Mouse (Mus musculus): ENCODE results near the gene Zmym4. TPM values are rescaled to one million over a fixed set of nuclear protein-coding genes. Genes with fewer than 3 reads are reported as not detected.

Gene Zmym4
- total and polyA plus RNA-seq, 3 experiments, result 14.9 to 71.1 (median 23.6) TPM

DNA sequence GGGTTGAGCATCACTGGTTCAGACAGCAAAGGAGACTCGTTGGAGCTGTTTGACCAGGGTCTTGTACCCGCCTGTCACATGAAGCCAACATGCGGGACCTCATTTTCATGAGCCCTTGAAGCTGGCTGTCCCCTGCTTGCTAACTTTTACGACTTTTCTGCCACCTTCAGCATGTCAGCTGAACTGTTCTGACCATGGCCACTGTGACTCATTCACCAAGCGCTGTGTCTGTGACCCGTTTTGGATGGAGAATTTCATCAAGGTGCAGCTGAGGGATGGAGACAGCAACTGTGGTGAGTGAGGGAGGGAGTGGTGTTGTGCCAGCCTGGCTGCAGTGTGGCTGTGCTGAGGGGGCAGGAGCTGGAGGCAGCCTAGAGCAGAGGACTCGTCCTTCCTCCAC is 121.0 kb downstream of the Zmym4 start:
- H3K9ac ChIP-seq (ENCODE audit: control insufficient read depth, low read depth, low read length, poor library complexity, severe bottlenecking), result no peak overlapping the region
- TF ChIP-seq MYB (IDR thresholded peaks at IDR 0.05; ENCODE audit: low read depth, low read length) (no peak), POLR2A (IDR thresholded peaks at IDR 0.05; ENCODE audit: control insufficient read depth in 1 of 2, insufficient read depth in 1 of 2, low read depth in 1 of 2, low read length in 2 of 2, poor library complexity in 1 of 2) (no peak)
- no peaks in the 10 kb centered on the region for H3K79me2 ChIP-seq (ENCODE audit: control insufficient read depth, insufficient read depth, low read length, poor library complexity)
- no peak for DNase-seq (ENCODE audit: low read depth, low spot score)
- no peak overlapping the region for H3K27ac ChIP-seq (ENCODE audit: control insufficient read depth, low read depth, low read length)
- H3K36me3 ChIP-seq (ENCODE audit: control insufficient read depth in 1 of 2, insufficient read depth in 2 of 2, low read length in 2 of 2), result no peaks in the 10 kb centered on the region; a peak in 1 of 4 replicates
- peaks cover 0 to 5% of the 10 kb centered on the region in 2 experiments; a peak in 1 of 4 replicates for H3K4me1 ChIP-seq (ENCODE audit: control insufficient read depth in 1 of 2, insufficient read depth in 2 of 2, low read length in 2 of 2)
- H3K9me3 ChIP-seq (replicated peaks; ENCODE audit: insufficient read depth, low read length), result no peaks in the 10 kb centered on the region
- no peak overlapping the region for H3K4me3 ChIP-seq (ENCODE audit: control insufficient read depth in 1 of 2, insufficient read depth in 1 of 2, low read depth in 2 of 2, low read length in 2 of 2)
- H3K27me3 ChIP-seq (ENCODE audit: control insufficient read depth in 1 of 2, insufficient read depth in 2 of 2, low read length in 2 of 2), result no peaks in the 10 kb centered on the region

DNA sequence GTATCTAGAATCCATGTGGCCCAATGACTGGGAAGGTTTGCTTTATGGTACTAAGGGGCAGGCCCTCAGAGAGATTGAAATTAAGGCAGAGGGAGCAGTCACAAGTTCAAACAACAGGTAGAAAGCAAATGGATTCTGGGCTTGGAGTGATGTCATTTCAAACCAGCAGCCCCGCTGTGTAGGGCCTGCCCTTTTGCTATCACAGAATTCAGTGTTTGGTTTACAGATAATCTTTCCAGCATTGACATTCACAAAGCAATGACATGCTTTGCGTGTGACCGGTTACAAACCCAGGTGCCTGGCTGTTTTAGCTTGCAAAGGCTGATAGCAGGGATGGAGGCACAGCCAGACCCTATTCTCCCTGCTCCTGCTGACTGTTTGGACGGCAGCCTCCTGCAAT is 122.3 kb downstream of the Zmym4 start:
- Histone ChIP-seq H3K27ac (ENCODE audit: control insufficient read depth, low read depth, low read length) (no peak overlapping the region), H3K9me3 (replicated peaks; ENCODE audit: insufficient read depth, low read length) (no peaks in the 10 kb centered on the region), H3K4me1 (ENCODE audit: control insufficient read depth in 1 of 2, insufficient read depth in 2 of 2, low read length in 2 of 2) (peaks cover 0 to 5% of the 10 kb centered on the region in 2 experiments; a peak in 1 of 4 replicates), H3K79me2 (ENCODE audit: control insufficient read depth, insufficient read depth, low read length, poor library complexity) (no peaks in the 10 kb centered on the region), H3K27me3 (ENCODE audit: control insufficient read depth in 1 of 2, insufficient read depth in 2 of 2, low read length in 2 of 2) (no peaks in the 10 kb centered on the region), H3K36me3 (ENCODE audit: control insufficient read depth in 1 of 2, insufficient read depth in 2 of 2, low read length in 2 of 2) (no peaks in the 10 kb centered on the region; a peak in 1 of 4 replicates), H3K9ac (ENCODE audit: control insufficient read depth, low read depth, low read length, poor library complexity, severe bottlenecking) (no peak overlapping the region), H3K4me3 (ENCODE audit: control insufficient read depth in 1 of 2, insufficient read depth in 1 of 2, low read depth in 2 of 2, low read length in 2 of 2) (no peak overlapping the region)
- no peak for DNase-seq (ENCODE audit: low read depth, low spot score)
- TF ChIP-seq ZNF384 (IDR thresholded peaks at IDR 0.05; ENCODE audit: low read depth, low read length) (no peak), SIN3A (IDR thresholded peaks at IDR 0.05; ENCODE audit: low read length) (no peak), GATA1 (IDR thresholded peaks at IDR 0.05; ENCODE audit: low read depth, low read length) (no peak), MYB (IDR thresholded peaks at IDR 0.05; ENCODE audit: low read depth, low read length) (no peak), TBP (IDR thresholded peaks at IDR 0.05; ENCODE audit: low read depth, low read length) (no peak), MEF2A (IDR thresholded peaks at IDR 0.05; ENCODE audit: extremely low read depth, insufficient replicate concordance, low read depth, low read length, poor library complexity, severe bottlenecking) (no peak), MXI1 (IDR thresholded peaks at IDR 0.05; ENCODE audit: low read depth, low read length) (no peak), USF2 (IDR thresholded peaks at IDR 0.05; ENCODE audit: borderline replicate concordance in 1 of 2, insufficient read depth in 1 of 2, low read depth in 1 of 2, low read length in 2 of 2) (no peak), ZKSCAN1 (IDR thresholded peaks at IDR 0.05; ENCODE audit: low read depth, low read length) (no peak), USF1 (IDR thresholded peaks at IDR 0.05; ENCODE audit: low read depth, low read length) (no peak), TAL1 (IDR thresholded peaks at IDR 0.05; ENCODE audit: low read length) (no peak), POLR2A (IDR thresholded peaks at IDR 0.05; ENCODE audit: control insufficient read depth in 1 of 2, insufficient read depth in 1 of 2, low read depth in 1 of 2, low read length in 2 of 2, poor library complexity in 1 of 2) (no peak), ZC3H11A (IDR thresholded peaks at IDR 0.05; ENCODE audit: low read depth, low read length) (no peak)

DNA sequence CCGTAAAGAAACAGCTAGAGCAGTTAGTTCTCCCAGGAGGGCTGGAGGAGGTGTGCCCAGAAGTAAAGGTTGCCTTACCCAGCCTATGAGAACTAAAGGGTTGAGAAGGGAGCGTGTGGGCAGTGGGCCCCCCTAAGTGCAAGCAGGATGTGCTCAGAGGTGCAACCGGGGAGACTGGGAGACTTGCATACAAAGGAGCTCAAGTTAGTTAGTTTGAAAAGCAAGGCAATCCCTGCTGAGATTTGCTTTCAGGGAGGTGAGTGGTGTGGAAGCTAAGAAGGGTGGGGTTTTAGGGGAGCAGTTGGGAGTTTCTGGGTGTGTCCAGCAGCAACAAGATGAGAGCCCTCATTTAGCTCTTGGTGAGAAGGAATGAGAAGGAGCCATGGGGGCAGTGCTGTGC is 125.0 kb downstream of the Zmym4 start:
- H3K4me1 ChIP-seq (ENCODE audit: control insufficient read depth in 1 of 2, insufficient read depth in 2 of 2, low read length in 2 of 2), result no peaks in the 10 kb centered on the region
- no peak for TF ChIP-seq JUND (IDR thresholded peaks at IDR 0.05; ENCODE audit: low read depth, low read length)
- TF ChIP-seq BHLHE40 (IDR thresholded peaks at IDR 0.05; ENCODE audit: borderline replicate concordance, low read depth, low read length), result no peak
- no peak for TF ChIP-seq SMC3 (IDR thresholded peaks at IDR 0.05; ENCODE audit: low read depth, low read length)
- TF ChIP-seq ZNF384 (IDR thresholded peaks at IDR 0.05; ENCODE audit: low read depth, low read length), result no peak
- no peak for TF ChIP-seq GATA1 (IDR thresholded peaks at IDR 0.05; ENCODE audit: low read depth, low read length)
- no peak for TF ChIP-seq MYB (IDR thresholded peaks at IDR 0.05; ENCODE audit: low read depth, low read length)
- no peak for TF ChIP-seq ZMIZ1 (IDR thresholded peaks at IDR 0.05; ENCODE audit: low read depth, low read length)
- no peak for TF ChIP-seq GABPA (IDR thresholded peaks at IDR 0.05; ENCODE audit: low read depth, low read length)
- no peak for TF ChIP-seq SIN3A (IDR thresholded peaks at IDR 0.05; ENCODE audit: low read length)
- H3K27ac ChIP-seq (ENCODE audit: control insufficient read depth, low read depth, low read length), result no peak overlapping the region
- no peaks in the 10 kb centered on the region for H3K27me3 ChIP-seq (ENCODE audit: control insufficient read depth in 1 of 2, insufficient read depth in 2 of 2, low read length in 2 of 2)
- DNase-seq (ENCODE audit: low read depth, low spot score), result no peak
- H3K4me3 ChIP-seq (ENCODE audit: control insufficient read depth in 1 of 2, insufficient read depth in 1 of 2, low read depth in 2 of 2, low read length in 2 of 2), result no peak overlapping the region
- H3K9me3 ChIP-seq (replicated peaks; ENCODE audit: insufficient read depth, low read length), result no peaks in the 10 kb centered on the region
- no peaks in the 10 kb centered on the region for H3K79me2 ChIP-seq (ENCODE audit: control insufficient read depth, insufficient read depth, low read length, poor library complexity)
- no peaks in the 10 kb centered on the region for H3K36me3 ChIP-seq (ENCODE audit: control insufficient read depth in 1 of 2, insufficient read depth in 2 of 2, low read length in 2 of 2)
- H3K9ac ChIP-seq (ENCODE audit: control insufficient read depth, low read depth, low read length, poor library complexity, severe bottlenecking), result no peak overlapping the region
